Mouse (Mus musculus) frontal cortex, postnatal 36 days (tissue): ENCODE measurements around the gene Ccdc182.

Experiments used
- DNase-seq, 2 experiments: peaks; one replicate each; pipeline ENCODE4 v3.0.0; 2022; ENCODE audit warnings: low spot score in 2 of 2

Gene Ccdc182

DNA sequence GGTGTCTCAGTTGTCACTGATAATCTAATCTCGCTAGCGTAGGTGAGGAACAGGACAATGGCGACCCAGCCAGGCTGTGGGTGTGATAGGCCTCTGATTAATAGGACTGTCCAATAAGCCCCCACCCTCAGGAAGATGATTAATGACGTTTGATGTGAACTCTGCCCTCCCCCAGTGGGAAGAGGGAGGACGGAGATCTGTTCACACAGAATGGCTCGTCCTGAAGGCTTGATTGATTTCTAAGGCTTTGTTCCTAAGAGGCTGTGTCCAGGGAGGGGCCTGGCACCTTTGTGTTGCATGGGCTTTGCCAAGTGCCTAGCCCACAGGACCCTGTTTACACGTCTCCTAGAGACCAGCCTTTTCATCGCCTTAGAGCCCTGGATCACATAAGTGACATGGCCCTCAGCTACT lies 13.4 kb upstream of the Ccdc182 start:
- DNase-seq = no peak

- no peak for DNase-seq
Observed at GRCm38 (mm10) chr11:88281428-88282119, 12.3 kb upstream of the Ccdc182 start.

- DNase-seq = no peak
Observed at GRCm38 (mm10) chr11:88282516-88282915, 11.3 kb upstream of the Ccdc182 start.

GRCm38 (mm10) chr11:88286019-88286418 lies 7.8 kb upstream of the Ccdc182 start:
- DNase-seq = no peak

DNA sequence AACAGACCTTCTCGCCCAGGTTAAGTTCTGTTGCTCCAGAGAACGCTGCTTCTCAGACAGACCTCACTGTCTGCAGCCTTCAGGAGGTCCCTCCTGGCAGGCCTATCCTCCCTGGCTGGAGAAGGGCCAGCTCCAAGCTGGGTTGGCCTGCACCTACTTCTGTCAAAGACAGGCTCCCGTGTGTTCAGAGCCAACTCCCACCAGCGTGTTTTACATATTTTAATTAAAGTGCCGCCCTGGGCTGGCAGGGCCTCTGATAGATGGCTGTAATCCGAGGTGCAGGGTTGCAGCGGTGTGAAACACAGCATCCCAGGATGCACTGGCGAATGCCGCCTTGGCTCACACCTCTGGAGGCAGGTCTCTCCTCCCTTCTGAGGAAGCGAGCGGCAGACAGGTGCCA lies 5.5 kb upstream of the Ccdc182 start:
- peak in 1 of 2 experiments; percentile 1 for DNase-seq

DNA sequence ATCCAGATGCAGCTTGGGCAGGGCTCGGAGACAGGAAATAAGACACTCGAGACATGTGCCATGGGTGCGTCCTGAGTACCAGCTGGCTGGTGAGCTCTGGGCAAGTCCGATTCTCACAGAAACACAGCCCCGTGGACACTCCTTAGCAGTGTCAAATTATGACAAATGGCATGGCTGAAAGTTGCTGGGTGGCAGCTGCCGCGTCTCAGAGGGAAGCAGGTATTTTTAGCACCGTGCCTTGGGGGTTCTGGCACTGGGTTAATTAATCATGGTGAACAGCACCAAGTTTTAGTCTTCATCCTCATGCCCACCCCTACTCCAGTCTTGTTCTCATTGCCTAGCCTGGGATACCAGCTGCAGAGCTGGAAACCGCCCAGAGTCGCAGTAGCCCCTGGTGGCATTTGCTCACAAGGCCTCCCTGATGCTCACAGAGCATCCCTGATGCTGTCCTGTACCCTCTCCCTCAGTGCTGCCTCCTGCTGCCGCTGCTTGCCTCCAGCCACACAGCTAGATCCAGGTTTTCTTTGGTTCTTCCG lies 5.0 kb upstream of the Ccdc182 start:
- DNase-seq = no peak

- no peak for DNase-seq
Observed at GRCm38 (mm10) chr11:88291245-88291644, 2.6 kb upstream of the Ccdc182 start.

- DNase-seq = peak in 1 of 2 experiments; percentile 9
Observed at GRCm38 (mm10) chr11:88291688-88292087, 2.2 kb upstream of the Ccdc182 start.

- DNase-seq = no peak
Observed at GRCm38 (mm10) chr11:88294394-88294710, 494 bp downstream of the Ccdc182 start.

DNA sequence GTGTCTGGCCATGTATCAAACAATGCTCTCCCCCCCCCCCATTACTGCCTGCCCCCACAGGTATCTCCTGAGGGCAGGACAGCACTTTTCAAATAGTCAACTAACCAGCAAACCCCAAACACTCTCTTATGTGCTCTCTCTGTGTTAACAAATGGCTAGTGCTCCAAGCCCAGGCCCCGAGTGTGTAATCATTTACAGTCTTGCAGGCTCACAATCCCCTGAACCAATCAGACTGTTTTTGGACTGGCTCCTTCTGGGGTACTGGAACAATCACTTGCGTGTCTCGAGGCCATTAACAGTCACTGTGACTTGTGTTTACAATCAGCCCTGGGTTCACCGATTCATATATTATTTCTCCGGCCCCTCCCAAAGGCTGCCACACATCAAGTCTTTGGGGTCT lies 1.4 kb downstream of the Ccdc182 start:
- DNase-seq = no peak

- DNase-seq = no peak
Observed at GRCm38 (mm10) chr11:88297526-88297925, 3.7 kb downstream of the Ccdc182 start.

DNA sequence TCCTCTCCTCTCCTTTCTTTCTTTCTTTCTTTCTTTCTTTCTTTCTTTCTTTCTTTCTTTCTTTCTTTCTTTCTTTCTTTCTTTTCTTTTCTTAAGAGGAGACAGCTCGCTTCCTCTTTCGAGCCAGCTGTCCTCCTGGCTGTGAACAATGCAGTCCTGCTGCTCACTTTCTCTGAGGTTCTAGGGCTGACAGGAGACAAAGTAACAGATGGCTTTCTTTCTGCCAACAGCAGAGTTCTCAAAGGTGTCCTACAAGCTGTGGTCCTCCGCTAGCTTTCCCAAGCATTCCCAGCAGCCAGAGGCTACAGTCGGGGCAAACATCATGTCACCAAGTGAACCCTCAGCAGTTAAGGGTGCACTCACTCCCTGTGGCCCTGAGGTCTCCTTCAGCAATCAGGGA lies 5.5 kb downstream of the Ccdc182 start:
- DNase-seq = no peak

GRCm38 (mm10) chr11:88301619-88302018 lies 7.8 kb downstream of the Ccdc182 start:
- no peak for DNase-seq

DNA sequence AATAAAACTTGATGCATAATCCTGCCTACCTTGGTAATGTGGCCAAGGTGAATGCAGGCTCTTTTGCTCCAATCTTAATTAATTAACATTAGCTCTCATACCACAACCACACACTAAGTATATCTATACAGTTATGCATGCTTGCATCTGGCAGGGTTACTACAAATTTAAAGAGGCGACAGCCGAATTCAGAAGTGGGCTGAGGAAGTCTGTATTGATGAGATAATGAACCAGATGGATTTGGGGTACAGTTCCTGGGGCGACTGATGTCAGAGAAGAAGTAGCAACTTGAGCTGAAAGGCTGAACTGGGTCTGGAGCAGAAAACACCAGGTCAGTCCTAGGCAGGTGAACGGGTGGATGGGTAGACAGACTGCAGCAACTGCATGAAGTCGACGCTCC lies 11.9 kb downstream of the Ccdc182 start:
- no peak for DNase-seq

- DNase-seq = no peak
Observed at GRCm38 (mm10) chr11:88307616-88308543, 14.0 kb downstream of the Ccdc182 start.

DNA sequence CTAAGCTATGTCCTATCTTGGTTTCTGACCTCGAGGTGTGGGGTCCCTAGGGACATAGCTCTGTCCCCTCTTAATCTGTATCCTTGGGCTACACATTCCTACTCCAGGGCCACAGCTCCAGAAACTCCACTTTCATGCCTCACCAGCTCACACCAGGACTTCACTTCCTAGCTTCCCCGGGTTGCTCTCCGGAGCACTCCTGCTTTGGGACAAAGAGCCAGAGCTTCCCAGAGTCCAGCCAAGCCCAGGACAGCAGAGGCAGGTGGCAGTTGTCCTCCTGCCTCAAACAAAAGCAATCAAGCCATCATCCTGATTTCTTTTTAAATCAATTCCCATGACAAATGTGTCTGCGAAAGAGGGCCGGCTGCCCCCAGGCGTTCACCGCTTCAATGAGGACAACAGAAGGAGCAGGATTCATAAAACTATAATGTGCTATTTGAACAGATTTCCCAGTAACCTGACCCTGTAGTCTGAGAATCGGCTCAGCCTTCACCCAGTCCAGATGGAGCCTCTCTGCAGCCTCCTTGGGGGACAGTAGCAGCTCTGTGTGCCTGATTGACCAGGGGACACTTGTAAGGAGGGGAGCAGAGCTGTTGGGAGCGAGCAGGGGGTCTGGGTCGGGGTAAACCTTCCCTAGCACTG lies 15.3 kb downstream of the Ccdc182 start:
- no peak for DNase-seq

DNA sequence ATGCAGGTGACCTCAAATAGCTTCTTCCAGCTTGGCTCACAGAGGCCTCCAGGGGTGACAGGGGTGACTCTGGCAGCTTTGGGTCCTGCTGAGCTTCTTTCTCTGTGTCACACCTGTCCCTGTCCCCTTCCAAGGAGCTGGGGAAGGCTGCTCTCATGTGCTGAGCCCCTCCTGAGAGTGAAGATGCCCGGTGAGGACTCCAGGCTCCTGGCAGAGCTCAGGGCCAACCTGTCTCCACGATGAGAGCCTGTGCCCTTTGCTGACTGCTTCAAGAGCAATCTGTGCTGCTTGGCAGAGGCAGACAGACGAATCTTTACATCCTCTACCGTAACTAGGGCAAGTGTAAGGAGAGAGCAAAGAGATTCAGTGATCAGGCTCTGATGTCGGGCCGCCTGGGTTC lies 16.9 kb downstream of the Ccdc182 start:
- no peak for DNase-seq

DNA sequence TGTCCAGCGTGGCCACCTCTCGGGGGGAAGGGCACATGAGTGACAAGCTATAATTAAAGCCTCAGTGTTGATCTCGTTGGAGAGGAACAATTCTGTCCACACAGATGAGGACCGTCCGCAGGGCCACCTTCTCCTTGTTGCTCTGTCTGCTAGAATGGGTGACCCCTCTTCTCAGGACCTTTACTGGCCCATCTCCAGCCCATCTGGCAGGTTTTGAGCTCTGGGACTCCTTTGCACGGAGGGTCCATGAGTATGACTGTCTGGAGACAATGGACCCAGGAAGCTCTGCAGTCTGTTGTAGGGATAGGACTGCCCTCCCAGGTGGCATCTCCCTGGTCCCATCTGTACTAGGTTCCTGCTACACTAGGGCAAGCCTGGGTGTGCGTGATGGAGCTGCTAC lies 17.7 kb downstream of the Ccdc182 start:
- DNase-seq = no peak

- no peak for DNase-seq
Observed at GRCm38 (mm10) chr11:88313512-88313911, 19.7 kb downstream of the Ccdc182 start.

DNA sequence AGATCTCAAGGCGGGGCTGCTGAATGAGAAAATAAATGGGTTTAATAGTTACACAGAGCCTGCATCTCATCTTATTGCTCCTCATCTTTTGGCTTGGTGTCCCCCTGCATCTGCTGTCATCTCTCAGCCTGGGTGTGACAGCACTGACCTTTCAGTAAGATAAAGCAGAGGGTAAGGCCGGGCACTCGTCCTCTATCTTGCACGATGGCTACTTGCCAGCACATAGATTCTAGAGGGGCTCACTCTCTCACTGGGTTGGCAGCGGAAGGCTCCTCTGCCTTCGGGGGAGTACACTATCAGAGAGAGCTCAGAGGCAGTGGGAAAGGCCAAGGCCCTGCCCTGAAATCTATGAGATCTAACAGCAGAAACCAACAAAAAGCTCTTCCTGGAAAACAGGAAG lies 20.6 kb downstream of the Ccdc182 start:
- no peak for DNase-seq

- no peak for DNase-seq
Observed at GRCm38 (mm10) chr11:88315393-88315792, 21.5 kb downstream of the Ccdc182 start.

DNA sequence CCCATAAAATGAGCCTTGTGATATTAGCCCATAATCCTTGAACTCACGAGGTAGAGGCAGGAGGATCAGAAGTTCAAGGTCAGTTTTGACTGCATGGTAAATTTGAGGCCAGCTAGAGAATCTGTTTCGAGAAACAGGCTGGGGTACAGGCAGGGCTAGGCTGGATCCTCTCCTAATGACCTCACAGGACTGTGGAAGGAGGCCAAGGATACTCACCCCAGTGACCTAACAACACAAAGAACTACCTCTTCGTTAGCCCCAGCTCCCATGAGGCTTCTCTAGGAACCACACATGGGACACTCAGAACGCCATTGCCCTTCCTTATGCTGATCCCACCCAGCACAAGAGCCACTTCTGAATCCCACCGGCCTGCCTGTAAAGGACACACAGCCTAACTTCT lies 25.0 kb downstream of the Ccdc182 start:
- no peak for DNase-seq
